Mouse (Mus musculus): Measurements from ENCODE around the gene Gpr157. TPM values are rescaled to one million over a fixed set of nuclear protein-coding genes. Genes with fewer than 3 reads are reported as not detected.

Gene Gpr157
- total RNA-seq, 4 experiments from 2014 or later = 28.8 to 42.7 (median 39.0) TPM

GRCm38 (mm10) chr4:150109636-150110035 is 22.5 kb downstream of the Gpr157 start:
- no peak for DNase-seq (ENCODE audit: low spot score)

- no peak for DNase-seq (ENCODE audit: low spot score)
These were observed 23.2 kb downstream of the Gpr157 start for GRCm38 (mm10) chr4:150110373-150110772.

DNA sequence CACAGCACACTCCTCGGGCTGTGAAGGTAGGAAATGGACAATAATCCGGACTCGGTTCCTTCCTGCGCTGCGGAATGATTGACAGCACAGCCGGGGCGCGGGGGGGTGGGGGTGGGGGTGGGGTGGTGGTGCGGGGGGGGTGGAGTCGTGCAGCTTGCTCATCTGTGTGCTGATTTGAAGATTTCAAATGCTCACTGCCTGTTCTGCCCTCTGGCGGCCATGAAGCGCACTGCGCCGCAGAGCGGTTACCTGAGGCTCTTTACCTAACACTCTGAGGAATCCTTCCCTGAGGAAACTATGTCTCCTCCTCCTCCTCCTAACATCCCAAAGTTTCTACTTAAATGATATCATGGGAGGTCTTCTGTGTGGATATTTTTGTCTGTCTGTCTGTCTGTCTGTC is 25.7 kb downstream of the Gpr157 start:
- DNase-seq (ENCODE audit: low spot score) = no peak

- DNase-seq (ENCODE audit: low spot score) = no peak
These were observed 27.4 kb downstream of the Gpr157 start for GRCm38 (mm10) chr4:150114505-150115061.

GRCm38 (mm10) chr4:150117311-150117710 is 30.1 kb downstream of the Gpr157 start:
- peak; percentile 28 for DNase-seq (ENCODE audit: low spot score)

GRCm38 (mm10) chr4:150118163-150118562 is 31.0 kb downstream of the Gpr157 start:
- no peak for DNase-seq (ENCODE audit: low spot score)

- DNase-seq (ENCODE audit: low spot score) = no peak
These were observed 31.9 kb downstream of the Gpr157 start, which contains the start of gene Slc2a5 for GRCm38 (mm10) chr4:150119055-150119454. Gene Slc2a5, plus strand, starts transcription at chr4:150119283.

- no peak for DNase-seq (ENCODE audit: low spot score)
These were observed 32.5 kb downstream of the Gpr157 start for GRCm38 (mm10) chr4:150119640-150120039.

DNA sequence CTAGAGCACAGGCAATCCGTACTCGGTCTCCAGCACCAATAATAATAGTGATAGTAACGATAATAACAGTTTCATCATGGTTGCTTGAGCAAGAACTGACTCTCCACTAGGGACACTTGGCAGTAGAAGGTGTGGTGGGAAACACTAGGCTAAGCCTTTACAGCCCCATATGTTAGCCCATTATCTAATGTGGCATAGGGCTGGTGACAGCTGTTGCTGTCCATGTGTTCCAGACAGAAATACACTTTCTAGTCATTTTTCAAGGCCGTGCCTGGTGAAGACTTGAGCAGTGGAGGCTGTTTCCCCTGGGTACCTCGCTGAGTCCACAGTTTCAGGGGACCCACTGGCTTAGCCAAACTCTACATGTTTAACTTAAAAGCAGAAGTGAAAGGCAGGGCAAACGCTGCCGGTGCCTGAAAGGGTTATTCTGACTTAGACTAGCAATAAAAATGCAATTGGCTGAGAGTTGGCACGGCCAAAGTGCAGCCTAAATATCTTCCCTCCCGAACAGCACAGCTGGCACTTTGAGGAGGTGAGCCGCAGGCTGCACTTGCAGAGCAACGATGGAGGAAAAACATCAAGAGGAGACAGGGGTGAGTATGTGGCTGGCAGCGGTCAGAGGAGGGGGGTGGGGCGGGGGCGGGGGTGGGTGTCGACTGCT is 33.1 kb downstream of the Gpr157 start:
- no peak for DNase-seq (ENCODE audit: low spot score)

- DNase-seq (ENCODE audit: low spot score) = no peak
These were observed 34.3 kb downstream of the Gpr157 start for GRCm38 (mm10) chr4:150121430-150121829.

DNA sequence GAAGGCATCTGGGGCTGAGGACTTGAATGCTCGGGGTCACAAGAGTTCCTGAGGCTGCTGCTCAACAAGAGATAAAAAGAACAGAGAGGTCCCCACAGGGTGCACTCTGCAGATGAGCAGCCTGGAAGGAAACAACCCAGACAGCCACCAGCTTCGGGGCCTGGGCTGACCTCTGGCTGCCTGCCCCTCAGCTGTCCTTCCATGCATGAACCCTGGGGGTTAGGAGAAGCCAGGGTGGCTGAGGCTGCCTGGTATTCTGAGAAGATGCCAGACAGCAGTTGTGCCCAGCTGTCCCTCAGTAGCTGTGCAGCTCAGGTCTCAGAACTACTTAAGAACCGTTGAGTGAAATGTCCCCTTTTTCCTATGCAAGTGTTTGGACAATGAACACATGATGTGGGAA is 35.3 kb downstream of the Gpr157 start:
- no peak for DNase-seq (ENCODE audit: low spot score)

- DNase-seq (ENCODE audit: low spot score) = no peak
These were observed 39.2 kb downstream of the Gpr157 start for GRCm38 (mm10) chr4:150126373-150126772.

- no peak for DNase-seq (ENCODE audit: low spot score)
These were observed 40.7 kb downstream of the Gpr157 start for GRCm38 (mm10) chr4:150127894-150128293.

GRCm38 (mm10) chr4:150128571-150128970 is 41.4 kb downstream of the Gpr157 start:
- no peak for DNase-seq (ENCODE audit: low spot score)

- no peak for DNase-seq (ENCODE audit: low spot score)
These were observed 43.5 kb downstream of the Gpr157 start for GRCm38 (mm10) chr4:150130661-150131060.

- no peak for DNase-seq (ENCODE audit: low spot score)
These were observed 45.6 kb downstream of the Gpr157 start for GRCm38 (mm10) chr4:150132692-150133271.

DNA sequence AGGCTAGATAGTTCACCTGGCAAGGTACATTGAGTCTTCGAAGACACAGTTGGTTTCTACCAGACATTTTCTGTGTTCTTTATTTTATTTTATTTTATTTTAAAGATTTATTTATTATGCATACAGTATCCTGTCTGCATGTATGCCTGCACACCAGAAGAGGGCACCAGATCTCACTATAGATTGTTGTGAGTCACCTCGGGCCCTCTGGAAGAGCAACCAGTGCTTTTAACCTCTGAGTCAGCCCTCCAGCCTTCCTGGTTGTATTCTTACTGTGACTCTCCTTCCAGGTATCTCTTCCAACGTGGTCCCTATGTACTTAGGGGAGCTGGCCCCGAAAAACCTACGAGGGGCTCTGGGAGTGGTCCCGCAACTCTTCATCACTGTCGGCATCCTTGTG is 48.1 kb downstream of the Gpr157 start:
- no peak for DNase-seq (ENCODE audit: low spot score)

DNA sequence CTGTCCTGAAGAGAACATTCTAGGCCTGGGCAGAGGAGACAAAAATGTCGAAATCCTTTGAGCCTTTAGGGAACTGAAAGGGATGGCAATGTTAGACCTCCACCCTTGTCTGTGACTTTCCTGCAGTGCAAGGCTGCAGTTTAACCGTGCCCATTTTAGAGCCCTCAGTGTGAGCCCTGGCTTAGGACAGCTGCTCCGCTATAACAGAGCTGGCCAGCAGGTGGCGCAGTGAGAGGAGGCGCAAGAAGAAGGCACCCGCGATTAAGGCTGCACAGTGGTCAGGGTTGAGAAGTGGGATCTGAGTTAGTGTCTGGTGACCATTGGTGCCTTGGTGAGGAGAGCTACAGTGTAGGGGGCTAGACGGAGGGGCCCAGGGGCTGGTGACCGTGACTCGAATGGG is 49.5 kb downstream of the Gpr157 start:
- peak; percentile 59 for DNase-seq (ENCODE audit: low spot score)

DNA sequence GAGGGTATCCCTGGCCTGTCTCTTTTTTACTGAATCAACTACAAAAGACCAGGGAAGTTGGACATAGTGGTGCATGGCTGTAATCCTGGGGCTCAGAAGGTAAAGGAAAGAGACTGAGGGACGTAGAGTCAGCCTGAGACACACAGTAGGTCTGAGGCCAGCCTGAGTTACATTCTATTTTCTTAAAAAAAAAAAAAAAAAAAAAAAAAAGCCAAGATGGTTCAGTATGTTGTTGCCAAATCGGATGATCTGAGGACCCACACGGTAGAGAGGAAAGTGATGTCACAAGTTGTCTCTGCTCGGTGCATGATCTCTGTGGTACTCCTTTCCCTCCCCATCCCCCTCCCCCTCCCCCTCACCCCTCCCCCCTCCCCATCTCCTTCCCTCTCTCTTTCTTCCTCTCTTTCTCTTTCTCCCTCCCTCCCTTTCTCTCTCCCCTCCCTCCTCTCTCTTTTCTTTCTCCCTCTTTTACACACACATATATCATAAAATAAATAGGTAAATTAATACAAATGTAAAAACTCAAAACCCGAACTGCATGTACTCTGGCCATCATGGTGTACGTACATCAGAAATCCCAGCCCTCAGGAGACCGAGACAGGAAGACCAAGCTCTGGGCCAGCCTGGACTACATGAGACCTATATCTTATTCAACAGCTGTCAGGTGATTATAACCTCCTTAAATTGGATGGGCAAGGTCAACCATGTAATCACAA is 50.4 kb downstream of the Gpr157 start:
- no peak for DNase-seq (ENCODE audit: low spot score)

DNA sequence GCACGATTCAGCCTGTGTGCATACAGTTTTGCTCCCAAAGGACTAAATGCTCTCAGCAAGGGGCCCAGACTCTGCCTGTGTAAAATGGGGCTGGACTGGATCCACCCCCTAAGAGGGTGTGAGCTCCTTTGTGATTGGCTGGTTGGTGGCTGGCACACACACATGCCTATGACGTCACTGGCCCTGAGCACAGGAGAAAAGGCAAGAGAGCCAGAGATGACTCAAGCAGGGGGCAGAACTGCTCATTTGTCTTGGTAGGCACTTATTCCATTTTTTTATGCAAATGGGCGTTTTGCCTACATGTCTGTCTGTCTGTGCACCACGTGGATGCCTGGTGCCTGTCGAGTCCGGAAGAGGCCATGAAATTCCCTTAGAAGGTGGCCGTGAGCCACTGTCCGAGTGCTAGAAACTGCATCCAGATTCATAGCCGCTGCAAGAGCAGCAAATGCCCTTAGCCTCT is 50.9 kb downstream of the Gpr157 start:
- DNase-seq (ENCODE audit: low spot score) = no peak

- DNase-seq (ENCODE audit: low spot score) = no peak
These were observed 51.9 kb downstream of the Gpr157 start for GRCm38 (mm10) chr4:150139090-150139489.

DNA sequence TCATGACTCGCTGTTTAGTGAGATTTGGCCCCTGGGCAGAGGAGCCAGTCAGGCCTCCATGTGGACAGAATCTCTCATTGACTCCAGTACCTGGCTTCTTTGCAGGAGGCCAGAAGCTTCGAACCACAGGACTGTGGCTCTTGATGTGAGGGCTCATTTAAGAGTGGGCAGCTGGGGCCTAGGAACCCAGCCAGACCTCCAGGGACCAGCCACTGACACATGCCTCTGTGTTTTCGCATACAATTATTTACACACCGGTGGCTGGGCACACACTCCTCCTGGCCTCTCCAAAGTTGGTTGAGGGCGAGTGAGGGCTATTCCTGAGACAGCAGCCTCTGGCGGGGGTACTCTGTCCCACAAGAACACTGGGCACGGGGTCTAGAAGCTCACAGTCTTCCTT is 53.2 kb downstream of the Gpr157 start:
- DNase-seq (ENCODE audit: low spot score) = no peak

Measured in heart, adult 8-10 months (tissue).